ENCODE assay signal across 8 mouse cellular contexts in the genomic region with DNA sequence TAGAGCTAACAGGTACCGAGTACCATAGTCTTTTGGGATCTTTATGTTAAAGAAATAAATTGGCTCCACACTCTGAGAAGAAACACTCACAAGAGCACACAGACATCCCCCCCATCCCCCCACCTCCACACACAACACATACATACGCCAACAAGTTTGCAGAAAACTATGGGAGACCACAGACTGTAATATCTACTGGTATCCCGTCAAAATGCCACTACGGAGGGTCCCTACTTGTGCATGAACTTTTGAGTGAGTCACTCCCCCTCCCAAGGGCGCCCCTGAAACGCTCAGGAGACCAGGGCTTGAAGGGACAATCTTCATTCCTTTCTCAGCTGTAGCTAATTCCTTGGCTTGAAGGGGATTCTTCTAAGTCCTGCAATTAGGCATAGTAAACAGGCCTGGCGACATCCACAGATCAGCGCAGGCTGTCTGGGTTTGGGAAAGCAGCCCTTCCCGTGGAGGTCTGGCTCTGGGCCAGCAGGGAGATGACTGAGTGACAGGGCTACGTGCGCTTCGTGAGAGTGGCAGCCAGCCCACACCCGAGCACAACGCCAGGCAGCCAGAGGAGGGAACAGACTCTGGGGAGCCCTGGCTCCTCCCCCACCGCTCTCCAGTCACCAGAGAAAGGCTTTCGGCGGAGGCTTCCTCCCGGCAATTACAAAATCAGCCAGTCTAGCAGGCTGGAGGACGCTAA. TPM values are rescaled to one million over a fixed set of nuclear protein-coding genes. Genes with fewer than 3 reads are reported as not detected.
DNase-seq lines count a peak whose midpoint lies in the region; ATAC-seq lines count a peak whose summit lies in the region.

No protein-coding gene starts in this region.

- peak overlapping the region; percentile 96 for H3K27ac ChIP-seq in intestine, embryonic 16.5 days (ENCODE audit: low read length)

- peak overlapping the region; percentile 51 for H3K4me2 ChIP-seq in intestine, embryonic 16.5 days (ENCODE audit: low read depth, low read length)

- H3K4me3 ChIP-seq in intestine, embryonic 16.5 days (ENCODE audit: low read length) = peak overlapping the region; percentile 30

- intact Hi-C loops in left cerebral cortex, postnatal 36 days (cut with DNase I) = loop anchor here (10.0 kb wide), 1 partner anchor 163 kb away; no protein-coding TSS in a partner anchor

- 2% methylated on average over 19 of the region's 19 CpGs for WGBS in intestine, embryonic 16.5 days

- H3K9ac ChIP-seq in intestine, embryonic 16.5 days (ENCODE audit: low read depth, low read length) = peak overlapping the region; percentile 63

- H3K4me1 ChIP-seq in intestine, embryonic 16.5 days (ENCODE audit: control insufficient read depth, insufficient read depth, low read length) = peaks cover 65% of the 10 kb centered on the region

- 0 out of 2 replicates have a peak, but pooled peaks cover 3% of the 10 kb centered on the region for H3K36me3 ChIP-seq in intestine, embryonic 16.5 days (ENCODE audit: control insufficient read depth, insufficient read depth, low read length)

- DNase-seq in adrenal gland, postnatal 10 days = peak; percentile 94
- peak; percentile 88 for DNase-seq in embryo, embryonic 9.5 days (ENCODE audit: extremely low spot score)
- DNase-seq in left cerebral cortex, postnatal 36 days (ENCODE audit: low spot score in 2 of 2) = peak; percentile 75 to 76
- DNase-seq in mesoderm, embryonic 11.5 days (ENCODE audit: low read depth, low spot score) = peak; percentile 87
- peak; percentile 67 to 74 for DNase-seq in right cerebral cortex, postnatal 36 days (ENCODE audit: low spot score in 2 of 2)

- ATAC-seq in granulocyte monocyte progenitor cell, adult 5-6 weeks (replicated peaks; ENCODE audit: poor library complexity, severe bottlenecking) = peak; percentile 70
- peak; percentile 93 for ATAC-seq in intestine, embryonic 16.5 days
- no peak for ATAC-seq in erythroid progenitor cell, adult 5-6 weeks (replicated peaks; ENCODE audit: low FRiP score, poor library complexity, severe bottlenecking)

- no peaks in the 10 kb centered on the region for H3K9me3 ChIP-seq in intestine, embryonic 16.5 days (ENCODE audit: control insufficient read depth, low read length)

- no peaks in the 10 kb centered on the region for H3K27me3 ChIP-seq in intestine, embryonic 16.5 days (replicated peaks; ENCODE audit: control insufficient read depth, insufficient read depth, low read length)

RNA-seq across cellular contexts. Expression of gene Egln3, which starts 11.9 kb away (rescaled TPM):
- 1 to 10 TPM; 6.1 to 7.3 TPM for total RNA-seq in adrenal gland, postnatal 10 days (2021)
- 40.2 and 52.0 TPM in 2 replicates for total RNA-seq in granulocyte monocyte progenitor cell, adult 5-6 weeks (2014; fragmentation: Nextera tagmentation)
- total RNA-seq in granulocyte monocyte progenitor cell, adult 5-6 weeks (2017) = 20.5 and 22.9 TPM in 2 replicates
- 69.4 and 73.6 TPM in 2 replicates for polyA plus RNA-seq in intestine, embryonic 16.5 days (2015; fragmentation: Nextera tagmentation; extraction: Ambion mirVana)
- 1 to 10 TPM; 9.1 to 9.9 TPM for total RNA-seq in left cerebral cortex, postnatal 36 days (2021)
- 3.8 and 5.4 TPM in 2 replicates for total RNA-seq in erythroid progenitor cell, adult 5-6 weeks (2015; ENCODE audit: low replicate concordance)
- total RNA-seq in erythroid progenitor cell, adult 5-6 weeks (2017; ENCODE audit: low replicate concordance) = 0.68 and 0.90 TPM in 2 replicates
